Mouse (Mus musculus) CH12.LX (cell line): ENCODE results near the gene Fuk.

ENCODE experiments used
- CHD1 ChIP-seq: IDR thresholded peaks from 2 replicates; pipeline ENCODE4 v1.6.1; 2012; ENCODE audit warnings: low read depth, low read length, improper control_type of control experiment, inconsistent platforms
- CTCF ChIP-seq, 2 experiments: IDR thresholded peaks in 1 of 2; conservative IDR thresholded peaks in 1 of 2; 2 replicates each; pipeline ENCODE4 v1.5.1; 2011 to 2012; ENCODE audit warnings: low read depth in 2 of 2, low read length in 2 of 2, improper control_type of control experiment in 1 of 2, inconsistent platforms in 1 of 2, mild to moderate bottlenecking in 1 of 2, moderate library complexity in 1 of 2
- E2F4 ChIP-seq: IDR thresholded peaks from 2 replicates; pipeline ENCODE4 v1.6.1; 2011; ENCODE audit warnings: low read depth, low read length, improper control_type of control experiment; ENCODE audit not compliant: insufficient replicate concordance
- EP300 ChIP-seq: IDR thresholded peaks from 2 replicates; pipeline ENCODE4 v1.6.1; 2011; ENCODE audit warnings: low read length, improper control_type of control experiment
- JUN ChIP-seq: IDR thresholded peaks from 2 replicates; pipeline ENCODE4 v1.6.1; 2011; ENCODE audit warnings: low read depth, mild to moderate bottlenecking, low read length, improper control_type of control experiment, moderate library complexity; ENCODE audit not compliant: insufficient read depth
- MEF2A ChIP-seq: IDR thresholded peaks from 2 replicates; pipeline ENCODE4 v1.6.1; 2014; ENCODE audit warnings: low read depth, mild to moderate bottlenecking, inconsistent platforms, low read length, improper control_type of control experiment, borderline replicate concordance
- NELFE ChIP-seq: IDR thresholded peaks from 2 replicates; pipeline ENCODE4 v1.6.1; 2011; ENCODE audit warnings: low read depth, low read length, improper control_type of control experiment
- RAD21 ChIP-seq: IDR thresholded peaks from 2 replicates; pipeline ENCODE4 v1.6.1; 2011; ENCODE audit warnings: low read depth, mild to moderate bottlenecking, low read length, improper control_type of control experiment, moderate library complexity
- RCOR1 ChIP-seq: conservative IDR thresholded peaks from 2 replicates; pipeline ENCODE4 v1.6.1; 2012; ENCODE audit warnings: low read depth, mild to moderate bottlenecking, inconsistent platforms, low read length, improper control_type of control experiment
- SIN3A ChIP-seq: IDR thresholded peaks from 2 replicates; pipeline ENCODE4 v1.6.1; 2012; ENCODE audit warnings: low read length, improper control_type of control experiment, inconsistent platforms
- ZKSCAN1 ChIP-seq: IDR thresholded peaks from 2 replicates; pipeline ENCODE4 v1.6.1; 2012; ENCODE audit warnings: low read depth, inconsistent platforms, low read length, improper control_type of control experiment, borderline replicate concordance

- TF ChIP-seq CTCF (conservative IDR thresholded peaks at IDR 0.05 in 1 of 2, IDR thresholded peaks at IDR 0.05 in 1 of 2; ENCODE audit: low read depth in 2 of 2, low read length in 2 of 2) = no peak
- TF ChIP-seq CHD1 = no peak
- no peak for TF ChIP-seq ZKSCAN1
- TF ChIP-seq RAD21 = no peak
- TF ChIP-seq EP300 = no peak
- TF ChIP-seq E2F4 = no peak
- TF ChIP-seq JUN = no peak
- no peak for TF ChIP-seq MEF2A
- no peak for TF ChIP-seq SIN3A
- TF ChIP-seq RCOR1 = no peak
- no peak for TF ChIP-seq NELFE
Observed at GRCm38 (mm10) chr8:110936217-110936616, 33.9 kb upstream of the Fuk start.
